Mouse (Mus musculus) lung, adult 10 weeks (tissue): ENCODE data around the gene Gtf3c3. TPM values are rescaled to one million over a fixed set of nuclear protein-coding genes. Genes with fewer than 3 reads are reported as not detected.

Experiments
- polyA plus RNA-seq: library from polyadenylated mRNA; stranded (reverse); fragments of 350-450 nt; fragmentation: Illumina TruSeq; extraction: RNeasy Lipid Tissue Mini Kit (QIAGEN cat#74804); gene quantifications from one replicate; pipeline ENCODE4 v1.2.3, GENCODE M21; 2014; ENCODE audit warnings: low read depth, low replicate concordance; ENCODE audit not compliant: insufficient read depth

Gtf3c3 gene
- polyA plus RNA-seq = 5.6 TPM

DNA sequence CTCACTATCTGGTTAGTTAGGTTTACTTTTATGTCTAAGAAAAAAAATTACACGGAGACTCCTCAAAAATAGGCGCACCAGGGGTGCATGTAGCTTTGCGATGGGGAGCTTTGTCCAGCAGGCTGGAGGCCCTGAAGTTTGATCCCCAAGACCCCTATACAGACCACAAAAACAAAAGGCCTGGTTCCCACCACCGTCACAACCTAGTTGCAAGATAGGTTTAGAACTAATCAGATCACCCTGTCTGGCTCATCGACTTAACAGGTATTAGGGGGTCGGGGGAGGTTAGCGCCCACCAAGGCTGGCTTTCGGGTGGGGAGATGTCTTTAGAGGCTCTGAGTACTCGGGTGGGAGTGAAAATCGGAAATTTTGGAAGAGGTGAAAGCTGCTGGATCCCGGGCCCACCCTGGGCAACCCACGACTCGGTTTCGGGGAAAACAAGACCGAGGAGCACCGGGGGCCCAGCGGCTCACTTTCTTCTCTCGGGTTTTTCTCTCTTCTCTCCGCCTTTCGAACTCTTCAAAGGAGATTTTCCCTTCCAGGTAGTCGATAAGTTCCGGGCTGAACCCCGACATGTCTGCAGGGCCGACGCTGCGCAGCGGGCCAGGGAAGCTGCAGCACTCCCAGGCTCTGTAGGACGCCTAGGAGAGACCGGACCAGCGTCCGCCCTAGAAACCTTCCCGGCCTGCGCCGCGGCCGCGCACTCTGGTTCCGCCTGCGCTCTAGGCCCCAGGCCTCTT, at the start of gene Gtf3c3:
Gene Gtf3c3, minus strand, starts transcription at position 632 of the 740 bp plus-strand sequence.

Other genes with a start within 250 kb of the Gtf3c3 start
- gene Hecw2, start 243.8 kb downstream of the Gtf3c3 start, polyA plus RNA-seq = 5.4 TPM
- gene Ccdc150, start 188.3 kb downstream of the Gtf3c3 start, polyA plus RNA-seq = 0.44 TPM
- 1.3 TPM for gene Pgap1, start 118.7 kb upstream of the Gtf3c3 start, polyA plus RNA-seq